ENCODE assay signal across 20 mouse cellular contexts in the genomic region with DNA sequence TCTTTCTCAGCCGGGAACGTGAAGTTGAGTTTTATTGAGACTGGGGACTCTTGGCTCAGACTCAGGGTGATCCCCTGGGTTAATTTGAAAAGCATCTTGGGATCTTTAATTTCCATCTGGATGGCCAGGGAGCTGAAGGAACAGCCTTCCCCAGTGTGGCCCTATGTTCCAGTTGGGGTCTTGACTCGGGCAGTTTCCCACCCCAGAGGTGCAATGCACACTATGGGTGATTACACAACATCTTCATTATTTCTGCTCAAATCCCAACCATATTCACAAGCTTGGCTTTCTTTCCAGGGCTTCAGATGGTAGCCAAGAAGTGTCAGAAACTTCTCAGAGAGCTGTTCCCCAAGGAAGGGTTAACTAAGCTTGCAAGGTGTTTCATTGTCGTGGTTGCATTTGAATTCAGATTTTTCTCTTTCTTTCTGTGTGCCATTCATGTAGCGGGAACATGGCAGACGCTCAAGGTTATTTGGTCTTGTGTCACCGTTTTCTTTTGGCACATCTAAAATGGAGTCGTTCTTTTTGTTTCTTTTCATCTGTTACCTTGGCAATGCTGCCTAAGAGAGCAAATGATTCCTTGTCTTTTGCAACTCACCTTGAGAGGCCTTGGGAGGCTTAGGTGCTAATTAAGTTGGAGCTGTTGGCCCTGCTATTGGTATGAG.
DNase-seq lines count a peak whose midpoint lies in the region; ATAC-seq and TF ChIP-seq lines count a peak whose summit lies in the region.
"Had no signal": no experiment of that assay in that cellular context is flagged by ENCODE, and none has a peak within 500 bp of the region (broad histone marks: within the 10 kb centered on the region; RNA-seq: fewer than 3 reads in every experiment).

No protein-coding gene starts in this region.

- no peak overlapping the region for H3K9ac ChIP-seq in forebrain, embryonic 14.5 days (ENCODE audit: low read length)
- no peak overlapping the region for H3K9ac ChIP-seq in forebrain, embryonic 11.5 days (ENCODE audit: low read length)
- no peak overlapping the region for H3K9ac ChIP-seq in heart, adult 2 months (ENCODE audit: low read depth, low read length)
- H3K9ac ChIP-seq in forebrain, embryonic 16.5 days (replicated peaks; ENCODE audit: low read depth, low read length) = no peak overlapping the region
- H3K9ac ChIP-seq: embryonic facial prominence, embryonic 13.5 days; embryonic facial prominence, embryonic 15.5 days had no signal

- no peak for TF ChIP-seq POLR2A in heart, adult 2 months (IDR thresholded peaks at IDR 0.05; ENCODE audit: insufficient read depth, low read depth, low read length)

- H3K4me3 ChIP-seq in forebrain, embryonic 14.5 days (ENCODE audit: low read depth, low read length) = no peak overlapping the region
- no peak overlapping the region for H3K4me3 ChIP-seq in forebrain, embryonic 11.5 days (ENCODE audit: low read depth, low read length)
- no peak overlapping the region for H3K4me3 ChIP-seq in heart, adult 2 months
- no peak overlapping the region for H3K4me3 ChIP-seq in forebrain, embryonic 16.5 days (replicated peaks; ENCODE audit: low read length)
- H3K4me3 ChIP-seq: embryonic facial prominence, embryonic 13.5 days; embryonic facial prominence, embryonic 15.5 days; erythroblast, embryonic 14.5 days had no signal

- no peaks in the 10 kb centered on the region for H3K79me2 ChIP-seq in heart, adult 2 months (replicated peaks; ENCODE audit: control insufficient read depth, insufficient read depth, low read length)

- no peaks in the 10 kb centered on the region for H3K27me3 ChIP-seq in forebrain, embryonic 14.5 days (replicated peaks; ENCODE audit: control insufficient read depth, insufficient read depth, low read length)
- no peaks in the 10 kb centered on the region for H3K27me3 ChIP-seq in forebrain, embryonic 11.5 days (ENCODE audit: control insufficient read depth, insufficient read depth, low read length)
- H3K27me3 ChIP-seq in heart, adult 2 months (ENCODE audit: control insufficient read depth, insufficient read depth, low read length) = no peaks in the 10 kb centered on the region
- H3K27me3 ChIP-seq in forebrain, embryonic 16.5 days (replicated peaks; ENCODE audit: control insufficient read depth, insufficient read depth, low read length) = no peaks in the 10 kb centered on the region
- H3K27me3 ChIP-seq: embryonic facial prominence, embryonic 13.5 days; embryonic facial prominence, embryonic 15.5 days had no signal

- no peaks in the 10 kb centered on the region for H3K9me3 ChIP-seq in forebrain, embryonic 14.5 days (replicated peaks; ENCODE audit: control insufficient read depth, low read length)
- H3K9me3 ChIP-seq in forebrain, embryonic 11.5 days (ENCODE audit: control insufficient read depth, low read length) = no peaks in the 10 kb centered on the region
- H3K9me3 ChIP-seq in forebrain, embryonic 16.5 days (ENCODE audit: control insufficient read depth, low read length) = no peaks in the 10 kb centered on the region
- H3K9me3 ChIP-seq: embryonic facial prominence, embryonic 13.5 days; embryonic facial prominence, embryonic 15.5 days had no signal

- H3K27ac ChIP-seq in forebrain, embryonic 14.5 days (ENCODE audit: low read depth, low read length) = no peak overlapping the region
- H3K27ac ChIP-seq in forebrain, embryonic 11.5 days (ENCODE audit: low read depth, low read length) = no peak overlapping the region
- H3K27ac ChIP-seq in heart, adult 2 months = no peak overlapping the region
- H3K27ac ChIP-seq in forebrain, embryonic 16.5 days (ENCODE audit: low read length) = no peak overlapping the region
- H3K27ac ChIP-seq: embryonic facial prominence, embryonic 13.5 days; embryonic facial prominence, embryonic 15.5 days had no signal

- no peaks in the 10 kb centered on the region for H3K36me3 ChIP-seq in forebrain, embryonic 14.5 days (ENCODE audit: control insufficient read depth, insufficient read depth, low read length)
- no peaks in the 10 kb centered on the region for H3K36me3 ChIP-seq in forebrain, embryonic 11.5 days (ENCODE audit: control insufficient read depth, insufficient read depth, low read length)
- no peaks in the 10 kb centered on the region for H3K36me3 ChIP-seq in heart, adult 2 months (ENCODE audit: control insufficient read depth, insufficient read depth, low read length)
- no peaks in the 10 kb centered on the region for H3K36me3 ChIP-seq in forebrain, embryonic 16.5 days (ENCODE audit: control insufficient read depth, insufficient read depth)
- H3K36me3 ChIP-seq: embryonic facial prominence, embryonic 13.5 days; embryonic facial prominence, embryonic 15.5 days had no signal

- intact Hi-C loops in heart, adult 2 months (cut with DNase I) = no loop called here

- H3K4me1 ChIP-seq in forebrain, embryonic 14.5 days (ENCODE audit: control insufficient read depth, insufficient read depth, low read length) = no peaks in the 10 kb centered on the region
- no peaks in the 10 kb centered on the region for H3K4me1 ChIP-seq in forebrain, embryonic 11.5 days (replicated peaks; ENCODE audit: control insufficient read depth, insufficient read depth, low read length)
- no peaks in the 10 kb centered on the region for H3K4me1 ChIP-seq in heart, adult 2 months (ENCODE audit: control insufficient read depth, insufficient read depth, low read length)
- no peaks in the 10 kb centered on the region for H3K4me1 ChIP-seq in forebrain, embryonic 16.5 days (replicated peaks; ENCODE audit: control insufficient read depth, insufficient read depth, low read length)
- H3K4me1 ChIP-seq: embryonic facial prominence, embryonic 15.5 days had no signal

- no peak overlapping the region for H3K4me2 ChIP-seq in forebrain, embryonic 14.5 days (ENCODE audit: low read length)
- H3K4me2 ChIP-seq in forebrain, embryonic 11.5 days (ENCODE audit: low read depth, low read length, severe bottlenecking) = no peak overlapping the region
- no peak overlapping the region for H3K4me2 ChIP-seq in forebrain, embryonic 16.5 days (ENCODE audit: low read length)
- H3K4me2 ChIP-seq: embryonic facial prominence, embryonic 13.5 days; embryonic facial prominence, embryonic 15.5 days had no signal

- DNase-seq in forebrain, embryonic 14.5 days (ENCODE audit: low spot score) = peak; percentile 74
- DNase-seq in forebrain, embryonic 11.5 days (ENCODE audit: low spot score) = no peak
- peak; percentile 40 for DNase-seq in heart, adult 11 months
- no peak for DNase-seq in heart, adult 2 months
- DNase-seq in adrenal gland, adult 8-10 months = no peak
- DNase-seq: adrenal gland, adult 2 months; adrenal gland, postnatal 14 days; adrenal gland, postnatal 36 days; cerebellum, adult 11 months; cerebellum, adult 18-20 months; cerebellum, adult 8-10 months; cerebellum, adult 9-11 months; cerebellum, postnatal 14 days; cerebellum, postnatal 36 days; embryo, embryonic 11 days had no signal

- peak; percentile 82 for ATAC-seq in forebrain, embryonic 14.5 days
- no peak for ATAC-seq in forebrain, embryonic 11.5 days (replicated peaks; ENCODE audit: low FRiP score)
- peak; percentile 75 for ATAC-seq in forebrain, embryonic 16.5 days
- no peak for ATAC-seq in megakaryocyte progenitor cell, adult 5-6 weeks (replicated peaks; ENCODE audit: poor library complexity)

- WGBS in forebrain, embryonic 14.5 days = 45% methylated on average over 8 of the region's 8 CpGs
- 76% methylated on average over 8 of the region's 8 CpGs for WGBS in forebrain, embryonic 11.5 days
- 85% methylated on average over 8 of the region's 8 CpGs for WGBS in heart, adult 2 months
- 40% methylated on average over 8 of the region's 8 CpGs for WGBS in forebrain, embryonic 16.5 days

- TF ChIP-seq EP300 in heart, adult 2 months (IDR thresholded peaks at IDR 0.05; ENCODE audit: insufficient read depth, low read depth, low read length) = no peak

- no peak for TF ChIP-seq CTCF in heart, adult 2 months (IDR thresholded peaks at IDR 0.05)

Comparison
In these comparisons a context has a peak if more than half of its experiments do, and no peak if none do; other contexts are left out.
1. ATAC-seq: peak in forebrain, embryonic 14.5 days (single experiment) and forebrain, embryonic 16.5 days (single experiment); none in forebrain, embryonic 11.5 days (single experiment) and megakaryocyte progenitor cell, adult 5-6 weeks (single experiment).
2. DNase-seq: peak in forebrain, embryonic 14.5 days (single experiment) and heart, adult 11 months (single experiment); none in forebrain, embryonic 11.5 days (single experiment), heart, adult 2 months (0 of 2) and adrenal gland, adult 8-10 months (single experiment).